Mouse (Mus musculus): ENCODE results near the gene Ccdc106. TPM values are rescaled to one million over a fixed set of nuclear protein-coding genes. Genes with fewer than 3 reads are reported as not detected.
"Not testable (repeated sequence)": the region's sequence is repeated elsewhere in the genome, so short reads cannot be mapped to it uniquely, and the experiment has no call there.

Gene Ccdc106
- polyA plus RNA-seq, 1 experiment from 2014 or later, result 4.7 TPM

- WGBS, result 28% methylated on average over 11 of the region's 11 CpGs
- H3K4me3 ChIP-seq, result peak overlapping the region; percentile 19; the same call in 1 of the 2 replicates
- H3K27me3 ChIP-seq (ENCODE audit: poor library complexity, severe bottlenecking), result peaks cover 68% of the 10 kb centered on the region
- no peak for DNase-seq (ENCODE audit: extremely low spot score, low spot score)
- H3K4me1 ChIP-seq, result peaks cover 53% of the 10 kb centered on the region
- no peak overlapping the region for H3K27ac ChIP-seq
- H3K9me3 ChIP-seq, result no peaks in the 10 kb centered on the region
- H3K36me3 ChIP-seq (replicated peaks), result no peaks in the 10 kb centered on the region
Measured at GRCm38 (mm10) chr7:5057804-5058203, 37.5 kb downstream of the Ccdc106 start.

GRCm38 (mm10) chr7:5058631-5059030 is 38.3 kb downstream of the Ccdc106 start:
- H3K4me1 ChIP-seq, result peaks cover 50% of the 10 kb centered on the region
- H3K27me3 ChIP-seq (ENCODE audit: poor library complexity, severe bottlenecking), result peaks cover 59% of the 10 kb centered on the region
- no peaks in the 10 kb centered on the region for H3K9me3 ChIP-seq
- DNase-seq (ENCODE audit: extremely low spot score, low spot score), result no peak
- H3K36me3 ChIP-seq (replicated peaks), result no peaks in the 10 kb centered on the region
- no peak overlapping the region for H3K27ac ChIP-seq
- no peak overlapping the region for H3K4me3 ChIP-seq
- 94% methylated on average over 1 of the region's 1 CpGs for WGBS

GRCm38 (mm10) chr7:5059421-5059820 is 39.1 kb downstream of the Ccdc106 start:
- 92% methylated on average over 12 of the region's 12 CpGs for WGBS
- Histone ChIP-seq H3K9me3 (no peaks in the 10 kb centered on the region), H3K27me3 (ENCODE audit: poor library complexity, severe bottlenecking) (peaks cover 51% of the 10 kb centered on the region), H3K4me3 (peak overlapping the region; percentile 67), H3K27ac (peak overlapping the region; percentile 97; the same call in 1 of the 2 replicates), H3K4me1 (peaks cover 50% of the 10 kb centered on the region), H3K36me3 (replicated peaks) (peaks cover 4% of the 10 kb centered on the region)
- DNase-seq (ENCODE audit: extremely low spot score, low spot score), result no peak

GRCm38 (mm10) chr7:5060239-5060731 is 39.9 kb downstream of the Ccdc106 start:
- peaks cover 10% of the 10 kb centered on the region for H3K36me3 ChIP-seq (replicated peaks)
- H3K27me3 ChIP-seq (ENCODE audit: poor library complexity, severe bottlenecking), result peaks cover 43% of the 10 kb centered on the region
- DNase-seq (ENCODE audit: extremely low spot score, low spot score), result peak; percentile 82
- H3K9me3 ChIP-seq, result no peaks in the 10 kb centered on the region
- 3% methylated on average over 27 of the region's 27 CpGs for WGBS
- H3K4me1 ChIP-seq, result peaks cover 54% of the 10 kb centered on the region
- peak overlapping the region; percentile 97 for H3K27ac ChIP-seq
- peak overlapping the region; percentile 67 for H3K4me3 ChIP-seq

- peaks cover 19% of the 10 kb centered on the region for H3K36me3 ChIP-seq (replicated peaks)
- H3K4me3 ChIP-seq, result peak overlapping the region; percentile 67
- DNase-seq (ENCODE audit: extremely low spot score, low spot score), result peak; percentile 97
- peaks cover 34% of the 10 kb centered on the region for H3K27me3 ChIP-seq (ENCODE audit: poor library complexity, severe bottlenecking)
- no peaks in the 10 kb centered on the region for H3K9me3 ChIP-seq
- WGBS, result under 1% methylated on average over 60 of the region's 60 CpGs
- peaks cover 61% of the 10 kb centered on the region for H3K4me1 ChIP-seq
- H3K27ac ChIP-seq, result peak overlapping the region; percentile 97
Measured at GRCm38 (mm10) chr7:5060944-5061773, 40.8 kb downstream of the Ccdc106 start.

- H3K4me1 ChIP-seq, result peaks cover 56% of the 10 kb centered on the region
- WGBS, result under 1% methylated on average over 64 of the region's 65 CpGs
- peak within 1 kb of the TSS; percentile 67 for H3K4me3 ChIP-seq
- peak; percentile 95 for DNase-seq (ENCODE audit: extremely low spot score, low spot score)
- H3K27me3 ChIP-seq (ENCODE audit: poor library complexity, severe bottlenecking), result peaks cover 27% of the 10 kb centered on the region
- H3K9me3 ChIP-seq, result no peaks in the 10 kb centered on the region
- peak within 1 kb of the TSS; percentile 97 for H3K27ac ChIP-seq
- peaks cover 26% of the 10 kb centered on the region for H3K36me3 ChIP-seq (replicated peaks)
Measured at GRCm38 (mm10) chr7:5061774-5062359, 41.5 kb downstream of the Ccdc106 start, which contains the start of gene U2af2. TSS of gene U2af2 (plus strand) at chr7:5062143.

DNA sequence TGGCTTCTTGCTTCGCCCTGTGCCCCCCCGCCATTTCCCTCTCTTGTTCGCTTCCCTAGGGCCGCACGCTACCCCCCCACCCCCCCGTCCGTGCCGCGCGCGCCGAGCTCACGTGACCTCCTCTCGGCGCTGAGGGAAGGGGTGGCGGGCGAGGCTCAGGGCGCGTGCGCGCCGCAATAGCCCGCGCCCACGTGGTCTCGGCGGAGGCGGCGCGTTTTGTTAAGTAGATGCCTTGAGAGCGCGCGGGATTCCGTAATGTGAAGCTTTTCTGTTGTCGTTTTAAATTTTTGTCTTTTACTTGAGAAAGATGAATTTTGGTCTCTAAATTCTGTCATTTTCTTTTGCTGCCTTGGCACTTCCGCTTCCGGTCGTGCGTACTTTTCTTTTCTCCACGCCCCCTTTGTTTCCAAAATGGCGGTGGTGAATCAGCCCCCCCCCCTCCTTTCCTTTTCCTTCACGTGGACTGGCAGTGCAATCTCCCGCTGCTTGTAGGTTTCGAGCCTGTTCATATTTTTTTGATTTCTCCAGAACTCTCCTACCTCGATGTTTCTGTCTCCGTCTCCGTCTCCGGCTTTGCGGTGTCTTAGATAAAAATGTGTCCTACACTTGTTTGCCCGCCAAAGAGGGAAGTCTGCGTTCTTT is 42.1 kb downstream of the Ccdc106 start:
- H3K27ac ChIP-seq, result peak overlapping the region; percentile 97
- WGBS, result under 1% methylated on average over 51 of the region's 51 CpGs

DNA sequence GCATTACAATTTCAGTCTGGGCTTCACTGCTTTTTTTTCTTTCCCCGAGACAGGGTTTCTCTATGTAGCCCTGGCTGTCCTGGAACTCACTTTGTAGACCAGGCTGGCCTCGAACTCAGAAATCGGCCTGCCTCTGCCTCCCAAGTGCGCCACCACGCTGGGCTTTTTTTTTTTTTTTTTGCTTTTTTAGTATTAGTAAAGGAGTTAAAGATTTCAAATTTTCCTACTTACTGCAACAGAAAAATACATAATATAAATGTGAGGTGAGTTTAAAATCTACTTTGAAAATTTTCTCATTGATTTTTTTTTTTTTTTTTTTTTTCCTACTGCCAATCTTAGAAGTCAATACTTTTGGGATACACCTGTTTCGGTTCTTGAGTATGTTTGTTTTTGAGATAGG is 44.5 kb downstream of the Ccdc106 start:
- Histone ChIP-seq H3K4me3 (peak overlapping the region; percentile 67; the same call in 1 of the 2 replicates), H3K4me1 (peaks cover 38% of the 10 kb centered on the region), H3K27ac (no peak overlapping the region), H3K27me3 (ENCODE audit: poor library complexity, severe bottlenecking) (no peaks in the 10 kb centered on the region), H3K9me3 (no peaks in the 10 kb centered on the region), H3K36me3 (replicated peaks) (peaks cover 56% of the 10 kb centered on the region)
- no peak for DNase-seq (ENCODE audit: extremely low spot score, low spot score)
- WGBS, result 93% methylated on average over 6 of the region's 6 CpGs

More for the DNA sequence above, 42.1 kb downstream of the Ccdc106 start:
- peak; percentile 82 for DNase-seq (ENCODE audit: extremely low spot score, low spot score)
- Histone ChIP-seq H3K36me3 (replicated peaks) (peaks cover 32% of the 10 kb centered on the region), H3K4me3 (peak overlapping the region; percentile 67), H3K9me3 (no peaks in the 10 kb centered on the region), H3K4me1 (peaks cover 50% of the 10 kb centered on the region), H3K27me3 (ENCODE audit: poor library complexity, severe bottlenecking) (peaks cover 21% of the 10 kb centered on the region)

- no peak overlapping the region for H3K4me3 ChIP-seq
- H3K4me1 ChIP-seq, result no peaks in the 10 kb centered on the region
- H3K27me3 ChIP-seq (ENCODE audit: poor library complexity, severe bottlenecking), result no peaks in the 10 kb centered on the region
- WGBS, result 76% methylated on average over 1 of the region's 1 CpGs
- DNase-seq (ENCODE audit: extremely low spot score, low spot score), result no peak
- H3K36me3 ChIP-seq (replicated peaks), result peaks cover 98% of the 10 kb centered on the region
- H3K27ac ChIP-seq, result no peak overlapping the region
- no peaks in the 10 kb centered on the region for H3K9me3 ChIP-seq
Measured at GRCm38 (mm10) chr7:5073586-5073985, 53.2 kb downstream of the Ccdc106 start.

DNA sequence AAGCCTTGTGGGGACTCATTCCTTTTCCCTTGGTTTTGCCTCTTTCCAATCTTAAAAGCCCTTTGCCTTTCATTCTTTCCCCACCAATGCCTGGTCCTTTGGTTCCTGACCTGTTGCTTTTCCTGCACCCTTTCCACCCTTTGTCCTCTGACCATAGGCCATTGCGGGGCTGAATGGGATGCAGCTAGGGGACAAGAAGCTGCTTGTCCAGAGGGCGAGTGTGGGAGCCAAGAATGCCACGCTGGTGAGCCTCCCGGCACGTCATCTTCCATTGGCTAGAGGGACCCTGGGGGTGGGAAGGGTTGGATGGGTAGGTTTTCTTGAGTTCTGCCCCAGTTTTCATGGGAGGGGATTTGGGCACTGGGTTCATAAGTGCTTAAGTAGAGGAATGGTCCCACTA is 54.6 kb downstream of the Ccdc106 start:
- no peaks in the 10 kb centered on the region for H3K27me3 ChIP-seq (ENCODE audit: poor library complexity, severe bottlenecking)
- WGBS, result 96% methylated on average over 5 of the region's 5 CpGs
- H3K9me3 ChIP-seq, result no peaks in the 10 kb centered on the region
- H3K4me3 ChIP-seq, result no peak overlapping the region
- DNase-seq (ENCODE audit: extremely low spot score, low spot score), result no peak
- no peak overlapping the region for H3K27ac ChIP-seq
- 0 out of 2 replicates have a peak, but pooled peaks cover 3% of the 10 kb centered on the region for H3K4me1 ChIP-seq
- H3K36me3 ChIP-seq (replicated peaks), result peaks cover 95% of the 10 kb centered on the region

DNA sequence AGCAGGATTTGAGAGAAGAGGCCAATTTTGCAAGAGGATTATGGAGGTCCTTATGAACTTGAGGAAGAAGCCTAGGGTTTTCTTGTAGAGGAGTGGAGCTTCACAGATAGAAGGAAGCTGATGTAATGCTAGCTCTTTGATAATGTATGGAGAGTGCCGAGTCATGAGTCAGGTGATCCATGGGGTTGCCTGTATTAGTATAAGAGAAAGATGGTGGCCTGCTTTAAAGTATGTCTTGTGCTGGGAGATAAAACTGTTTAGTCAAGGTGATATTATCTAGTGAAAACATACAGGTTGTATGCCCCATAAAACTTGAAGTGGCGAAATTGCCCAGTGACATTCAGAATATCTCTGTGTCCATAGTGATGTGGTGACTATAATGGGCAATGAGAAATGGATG is 56.6 kb downstream of the Ccdc106 start:
- DNase-seq (ENCODE audit: extremely low spot score, low spot score), result no peak
- H3K27ac ChIP-seq, result no peak overlapping the region
- H3K4me3 ChIP-seq, result no peak overlapping the region
- no peaks in the 10 kb centered on the region for H3K9me3 ChIP-seq
- no peaks in the 10 kb centered on the region for H3K27me3 ChIP-seq (ENCODE audit: poor library complexity, severe bottlenecking)
- peaks cover 78% of the 10 kb centered on the region for H3K36me3 ChIP-seq (replicated peaks)
- 85% methylated on average over 2 of the region's 2 CpGs for WGBS
- H3K4me1 ChIP-seq, result peaks cover 16% of the 10 kb centered on the region

- Histone ChIP-seq H3K36me3 (replicated peaks) (peaks cover 75% of the 10 kb centered on the region), H3K4me1 (peaks cover 17% of the 10 kb centered on the region), H3K4me3 (peak overlapping the region; percentile 98), H3K27ac (peak overlapping the region; percentile 94)
- DNase-seq (ENCODE audit: extremely low spot score, low spot score); H3K9me3 ChIP-seq; H3K27me3 ChIP-seq (ENCODE audit: poor library complexity, severe bottlenecking): not testable (repeated sequence)
- 50% methylated on average over 9 of the region's 13 CpGs for WGBS
Measured at GRCm38 (mm10) chr7:5079365-5080009, 59.1 kb downstream of the Ccdc106 start.

Measured in forebrain, embryonic 10.5 days (tissue).